Mouse (Mus musculus) hindbrain, embryonic 13.5 days (tissue): ENCODE data around the gene Unk. TPM values are rescaled to one million over a fixed set of nuclear protein-coding genes. Genes with fewer than 3 reads are reported as not detected.

Experiments used
- ATAC-seq: fragments of 200-750 bp; cut with Nextera tagmentation; 2 replicates; pipeline ENCODE4 v1.8.0; 2017; ENCODE audit warnings: moderate TSS enrichment; ENCODE audit not compliant: low FRiP score
- H3K27ac ChIP-seq: fragments of 300-500 bp; sonication (generic); 2 replicates; pipeline ENCODE4 v1.5.1; 2015; ENCODE audit warnings: inconsistent platforms, mild to moderate bottlenecking, moderate library complexity
- H3K27me3 ChIP-seq: fragments of 300-500 bp; sonication (generic); 2 replicates; pipeline ENCODE4 v1.6.1; 2015; ENCODE audit warnings: mild to moderate bottlenecking, inconsistent platforms
- H3K36me3 ChIP-seq: fragments of 300-500 bp; sonication (generic); 2 replicates; pipeline ENCODE4 v1.6.1; 2015; ENCODE audit warnings: mild to moderate bottlenecking, inconsistent platforms
- H3K4me1 ChIP-seq: fragments of 300-500 bp; sonication (generic); replicated peaks from 2 replicates; pipeline ENCODE4 v1.6.1; 2015; ENCODE audit warnings: inconsistent platforms
- H3K4me2 ChIP-seq: fragments of 300-500 bp; sonication (generic); 2 replicates; pipeline ENCODE4 v1.6.1; 2015; ENCODE audit warnings: inconsistent platforms, mild to moderate bottlenecking, moderate library complexity
- H3K4me3 ChIP-seq: fragments of 300-500 bp; sonication (generic); 2 replicates; pipeline ENCODE4 v1.5.1; 2015; ENCODE audit warnings: mild to moderate bottlenecking, inconsistent platforms
- H3K9ac ChIP-seq: fragments of 300-500 bp; sonication (generic); 2 replicates; pipeline ENCODE4 v1.6.1; 2015; ENCODE audit warnings: mild to moderate bottlenecking, inconsistent platforms
- H3K9me3 ChIP-seq: fragments of 300-500 bp; sonication (generic); 2 replicates; pipeline ENCODE4 v1.6.1; 2016; ENCODE audit warnings: inconsistent platforms
- WGBS: fragments of 180-500 bp; shearing (Covaris S2); methylation state at CpG from one replicate; pipeline ENCODE4 v1.1.7; 2015; 5-methylcytosine and 5-hydroxymethylcytosine counted together
- polyA plus RNA-seq: library from polyadenylated mRNA; unstranded; fragments of >200 nt; fragmentation: Nextera tagmentation; extraction: Ambion mirVana; gene quantifications from 2 replicates; pipeline ENCODE4 v1.2.1, GENCODE M21; 2015

The Unk gene
- polyA plus RNA-seq, 1 experiment from 2014 or later = 33.8 TPM

DNA sequence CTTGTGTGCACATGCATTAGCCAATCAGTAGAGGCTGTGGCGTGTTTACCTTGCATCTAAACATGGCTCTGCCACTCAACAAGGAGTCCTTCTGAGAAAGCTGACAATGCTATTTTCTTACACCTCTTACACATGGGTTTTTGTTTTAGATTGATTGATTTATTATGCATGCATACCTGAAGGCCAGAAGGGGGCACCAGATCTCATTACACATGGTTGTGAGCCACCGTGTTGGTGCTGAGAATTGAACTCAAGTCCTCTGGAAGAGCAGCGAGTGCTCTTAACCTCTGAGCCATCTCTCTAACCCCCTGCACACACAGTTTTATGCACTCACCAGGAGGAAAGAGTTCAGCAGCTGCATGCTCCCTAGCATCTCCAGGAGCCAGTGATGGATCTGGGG is 27.2 kb upstream of the Unk start:
- no peaks in the 10 kb centered on the region for H3K36me3 ChIP-seq
- WGBS = 84% methylated on average over 3 of the region's 3 CpGs
- ATAC-seq = no peak
- no peak overlapping the region for H3K27ac ChIP-seq
- H3K9ac ChIP-seq = no peak overlapping the region
- H3K9me3 ChIP-seq = no peaks in the 10 kb centered on the region
- peaks cover 18% of the 10 kb centered on the region for H3K27me3 ChIP-seq
- no peak overlapping the region for H3K4me3 ChIP-seq
- H3K4me1 ChIP-seq = peaks cover 29% of the 10 kb centered on the region
- H3K4me2 ChIP-seq = no peak overlapping the region

GRCm38 (mm10) chr11:116004186-116004823 is 25.8 kb upstream of the Unk start:
- H3K36me3 ChIP-seq = 0 out of 2 replicates have a peak, but pooled peaks cover 3% of the 10 kb centered on the region
- ATAC-seq = no peak
- H3K9me3 ChIP-seq = no peaks in the 10 kb centered on the region
- H3K27ac ChIP-seq = peak overlapping the region; percentile 44; the same call in 1 of the 2 replicates
- peaks cover 35% of the 10 kb centered on the region for H3K4me1 ChIP-seq
- WGBS = 37% methylated on average over 8 of the region's 8 CpGs
- H3K9ac ChIP-seq = peak overlapping the region; percentile 66
- peak overlapping the region; percentile 34 for H3K4me3 ChIP-seq
- H3K4me2 ChIP-seq = peak overlapping the region; percentile 59
- H3K27me3 ChIP-seq = peaks cover 18% of the 10 kb centered on the region

GRCm38 (mm10) chr11:116004840-116005700 is 25.1 kb upstream of the Unk start:
- 5% methylated on average over 54 of the region's 54 CpGs for WGBS

GRCm38 (mm10) chr11:116005701-116006419 is 24.3 kb upstream of the Unk start:
- Histone ChIP-seq H3K36me3 (0 out of 2 replicates have a peak, but pooled peaks cover 3% of the 10 kb centered on the region), H3K4me1 (peaks cover 32% of the 10 kb centered on the region), H3K9ac (no peak overlapping the region), H3K4me2 (0 out of 2 replicates have a peak overlapping the region, but pooled peaks have one; percentile 59), H3K27ac (no peak overlapping the region), H3K4me3 (0 out of 2 replicates have a peak overlapping the region, but pooled peaks have one; percentile 34), H3K27me3 (peaks cover 9% of the 10 kb centered on the region), H3K9me3 (no peaks in the 10 kb centered on the region)
- no peak for ATAC-seq
- 72% methylated on average over 9 of the region's 9 CpGs for WGBS

More at GRCm38 (mm10) chr11:116004840-116005700, 25.1 kb upstream of the Unk start:
- peak; percentile 57 for ATAC-seq
- Histone ChIP-seq H3K4me1 (peaks cover 35% of the 10 kb centered on the region), H3K9ac (peak overlapping the region; percentile 66), H3K36me3 (0 out of 2 replicates have a peak, but pooled peaks cover 3% of the 10 kb centered on the region), H3K27ac (peak overlapping the region; percentile 44; the same call in 1 of the 2 replicates), H3K4me2 (peak overlapping the region; percentile 59), H3K4me3 (peak overlapping the region; percentile 34), H3K9me3 (no peaks in the 10 kb centered on the region), H3K27me3 (peaks cover 14% of the 10 kb centered on the region)

DNA sequence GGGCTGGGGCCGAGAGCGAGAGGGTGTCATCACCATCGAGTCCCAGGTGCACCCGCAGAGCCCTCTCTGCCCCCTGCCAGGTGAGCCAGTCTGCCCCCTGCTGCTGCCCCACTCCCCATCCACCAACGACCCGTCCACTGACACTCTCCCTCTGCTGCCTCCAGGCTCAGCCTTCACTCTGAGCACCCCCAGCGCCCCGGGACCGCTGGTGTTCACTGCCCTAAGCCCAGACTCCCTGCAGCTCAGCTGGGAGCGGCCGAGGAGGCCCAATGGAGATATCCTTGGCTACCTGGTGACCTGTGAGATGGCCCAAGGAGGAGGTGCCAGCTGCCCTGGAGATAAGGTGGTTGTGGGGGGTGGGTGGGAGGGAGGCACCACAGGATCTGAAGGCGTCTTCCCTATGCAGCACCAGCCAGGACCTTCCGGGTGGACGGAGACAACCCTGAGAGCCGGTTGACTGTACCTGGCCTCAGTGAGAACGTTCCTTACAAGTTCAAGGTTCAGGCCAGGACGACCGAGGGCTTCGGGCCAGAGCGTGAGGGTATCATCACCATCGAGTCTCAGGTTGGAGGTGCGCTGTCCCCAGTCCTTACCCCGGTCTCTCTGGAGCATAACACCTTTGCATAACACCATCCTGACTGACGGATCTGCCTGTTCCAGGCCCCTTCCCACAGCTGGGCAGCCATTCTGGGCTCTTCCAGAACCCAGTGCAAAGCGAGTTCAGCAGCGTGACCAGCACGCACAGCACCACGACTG is 22.8 kb upstream of the Unk start:
- Histone ChIP-seq H3K9ac (no peak overlapping the region), H3K9me3 (no peaks in the 10 kb centered on the region), H3K27ac (no peak overlapping the region), H3K4me3 (no peak overlapping the region), H3K4me2 (no peak overlapping the region), H3K4me1 (peaks cover 43% of the 10 kb centered on the region), H3K36me3 (0 out of 2 replicates have a peak, but pooled peaks cover 3% of the 10 kb centered on the region), H3K27me3 (peaks cover 9% of the 10 kb centered on the region)
- no peak for ATAC-seq
- 88% methylated on average over 28 of the region's 28 CpGs for WGBS

- Histone ChIP-seq H3K4me3 (no peak overlapping the region), H3K4me1 (peaks cover 51% of the 10 kb centered on the region), H3K4me2 (no peak overlapping the region), H3K9me3 (no peaks in the 10 kb centered on the region), H3K36me3 (0 out of 2 replicates have a peak, but pooled peaks cover 3% of the 10 kb centered on the region), H3K27me3 (peaks cover 16% of the 10 kb centered on the region), H3K9ac (no peak overlapping the region; the same call in 1 of the 2 replicates), H3K27ac (no peak overlapping the region)
- WGBS = 91% methylated on average over 11 of the region's 11 CpGs
- no peak for ATAC-seq
Measured at GRCm38 (mm10) chr11:116008411-116008810, 21.7 kb upstream of the Unk start.

- Histone ChIP-seq H3K36me3 (0 out of 2 replicates have a peak, but pooled peaks cover 3% of the 10 kb centered on the region), H3K4me3 (no peak overlapping the region), H3K27me3 (peaks cover 16% of the 10 kb centered on the region), H3K4me2 (no peak overlapping the region), H3K9me3 (no peaks in the 10 kb centered on the region), H3K4me1 (peaks cover 50% of the 10 kb centered on the region), H3K27ac (0 out of 2 replicates have a peak overlapping the region, but pooled peaks have one; percentile 8), H3K9ac (no peak overlapping the region)
- ATAC-seq = no peak
- WGBS = 86% methylated on average over 13 of the region's 13 CpGs
Measured at GRCm38 (mm10) chr11:116008832-116009375, 21.2 kb upstream of the Unk start.

- no peak for ATAC-seq
- no peaks in the 10 kb centered on the region for H3K9me3 ChIP-seq
- no peak overlapping the region for H3K4me3 ChIP-seq
- peaks cover 16% of the 10 kb centered on the region for H3K27me3 ChIP-seq
- peaks cover 44% of the 10 kb centered on the region for H3K4me1 ChIP-seq
- H3K4me2 ChIP-seq = no peak overlapping the region
- no peak overlapping the region for H3K9ac ChIP-seq
- H3K27ac ChIP-seq = 0 out of 2 replicates have a peak overlapping the region, but pooled peaks have one; percentile 8
- H3K36me3 ChIP-seq = 0 out of 2 replicates have a peak, but pooled peaks cover 3% of the 10 kb centered on the region
- 87% methylated on average over 11 of the region's 11 CpGs for whole genome bisulfite sequencing
Measured at GRCm38 (mm10) chr11:116009661-116010060, 20.5 kb upstream of the Unk start.

DNA sequence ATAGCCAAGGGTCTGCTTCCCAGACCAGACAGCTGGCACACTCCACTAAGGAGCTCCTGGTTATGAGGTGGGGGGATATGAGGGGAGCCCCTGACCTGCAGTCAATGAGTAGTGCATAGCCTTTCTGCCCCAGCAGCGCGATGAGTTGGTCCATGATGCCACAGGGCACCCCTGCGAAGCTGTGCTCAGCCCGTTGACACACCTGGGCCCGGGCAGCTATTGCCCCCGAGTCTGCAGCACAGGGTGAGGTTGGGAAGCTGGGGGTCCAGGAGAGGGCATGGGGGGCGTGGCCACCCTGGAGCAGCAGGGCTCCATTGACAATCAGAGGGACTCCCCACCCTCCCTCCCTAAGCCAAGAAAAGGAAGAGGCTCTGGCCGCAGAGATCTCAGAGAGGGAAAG is 20.0 kb upstream of the Unk start:
- Histone ChIP-seq H3K9me3 (no peaks in the 10 kb centered on the region), H3K36me3 (0 out of 2 replicates have a peak, but pooled peaks cover 3% of the 10 kb centered on the region), H3K27ac (no peak overlapping the region), H3K4me1 (peaks cover 41% of the 10 kb centered on the region), H3K4me3 (no peak overlapping the region), H3K4me2 (no peak overlapping the region), H3K27me3 (peaks cover 15% of the 10 kb centered on the region), H3K9ac (no peak overlapping the region)
- WGBS = 91% methylated on average over 8 of the region's 8 CpGs
- ATAC-seq = no peak

- Histone ChIP-seq H3K27ac (no peak overlapping the region), H3K4me2 (no peak overlapping the region), H3K4me1 (peaks cover 33% of the 10 kb centered on the region), H3K9ac (no peak overlapping the region), H3K36me3 (0 out of 2 replicates have a peak, but pooled peaks cover 3% of the 10 kb centered on the region), H3K4me3 (no peak overlapping the region), H3K9me3 (no peaks in the 10 kb centered on the region), H3K27me3 (0 out of 2 replicates have a peak, but pooled peaks cover 8% of the 10 kb centered on the region)
- ATAC-seq = no peak
- WGBS = 86% methylated on average over 5 of the region's 5 CpGs
Measured at GRCm38 (mm10) chr11:116010948-116011347, 19.2 kb upstream of the Unk start.
